Mouse (Mus musculus): Measurements from ENCODE around the gene Kbtbd7. TPM values are rescaled to one million over a fixed set of nuclear protein-coding genes. Genes with fewer than 3 reads are reported as not detected.
A peak's percentile ranks its signal among the peaks of the same experiment; 100 is the strongest.
"Not testable (repeated sequence)": the region's sequence is repeated elsewhere in the genome, so short reads cannot be mapped to it uniquely, and the experiment has no call there.

Kbtbd7 gene
- total and polyA plus RNA-seq, 2 experiments from 2014 or later, result 5.8 to 18.8 TPM

DNA sequence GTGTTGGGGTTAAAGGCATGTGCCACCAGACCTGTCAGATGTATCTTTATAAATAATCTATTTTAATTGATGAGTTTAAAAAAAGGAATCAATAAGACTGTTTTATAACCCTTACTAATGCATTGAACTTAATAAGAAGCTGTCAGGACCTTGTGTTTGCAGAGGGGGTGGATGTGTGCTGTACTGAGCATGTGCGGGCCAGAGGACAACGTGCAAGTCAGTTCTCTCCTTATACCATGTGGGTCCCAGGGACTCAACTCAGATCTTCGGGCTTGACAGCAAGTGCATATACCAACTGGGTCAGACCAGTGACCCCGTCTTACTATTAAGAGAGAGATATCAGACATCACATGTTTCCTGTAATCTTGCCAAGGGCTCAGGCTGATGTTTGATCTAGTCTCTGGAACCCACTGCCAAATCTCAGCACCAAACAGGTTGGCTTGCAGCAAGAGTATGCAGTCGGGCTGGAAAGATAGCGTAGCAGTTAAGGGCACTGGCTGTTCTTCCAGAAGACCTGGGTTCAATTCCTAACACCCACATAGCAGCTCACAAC is 17.0 kb upstream of the Kbtbd7 start:
- Histone ChIP-seq H3K27me3 (ENCODE audit: control insufficient read depth, insufficient read depth, low read length) (no peaks in the 10 kb centered on the region), H3K27ac (ENCODE audit: low read depth) (no peak overlapping the region), H3K4me2 (ENCODE audit: low read depth, low read length) (no peak overlapping the region), H3K4me1 (ENCODE audit: control insufficient read depth, insufficient read depth) (no peaks in the 10 kb centered on the region), H3K36me3 (replicated peaks; ENCODE audit: control insufficient read depth, insufficient read depth, low read length) (peaks cover 33% of the 10 kb centered on the region), H3K4me3 (ENCODE audit: low read depth, low read length) (no peak overlapping the region), H3K9ac (replicated peaks; ENCODE audit: low read depth, low read length) (no peak overlapping the region), H3K9me3 (replicated peaks; ENCODE audit: control insufficient read depth, low read length) (no peaks in the 10 kb centered on the region)
- WGBS, result 65% methylated on average over 6 of the region's 6 CpGs
- TF ChIP-seq CTCF (IDR thresholded peaks at IDR 0.05; ENCODE audit: low read depth), result no peak
- TF ChIP-seq EP300 (IDR thresholded peaks at IDR 0.05; ENCODE audit: low read depth), result no peak
- ATAC-seq (ENCODE audit: insufficient read depth, low read depth) (no peak), DNase-seq (ENCODE audit: low spot score) (no peak)

DNA sequence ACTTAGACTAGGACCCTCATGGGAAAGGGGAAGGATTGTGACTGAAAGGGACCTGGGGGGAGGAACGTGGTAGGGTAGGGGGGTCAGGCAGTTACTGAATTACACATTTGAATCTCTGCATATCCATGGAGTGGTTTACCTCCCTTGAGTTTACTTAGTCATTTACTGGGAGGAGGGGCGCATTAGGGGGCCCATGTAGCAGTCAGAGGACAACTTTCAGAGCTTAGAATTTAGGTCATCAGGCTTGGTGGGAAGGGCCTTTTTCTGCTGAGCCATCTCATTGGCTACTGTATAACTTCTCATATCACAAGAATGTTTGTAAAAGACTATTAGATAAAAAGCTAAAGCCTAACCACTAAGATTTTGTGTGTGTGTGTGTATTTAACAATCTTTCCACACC is 15.6 kb upstream of the Kbtbd7 start:
- TF ChIP-seq EP300 (IDR thresholded peaks at IDR 0.05; ENCODE audit: low read depth) (no peak), CTCF (IDR thresholded peaks at IDR 0.05; ENCODE audit: low read depth) (no peak)
- Histone ChIP-seq H3K4me3 (ENCODE audit: low read depth, low read length) (no peak overlapping the region), H3K4me2 (ENCODE audit: low read depth, low read length) (no peak overlapping the region), H3K36me3 (replicated peaks; ENCODE audit: control insufficient read depth, insufficient read depth, low read length) (peaks cover 36% of the 10 kb centered on the region), H3K27ac (ENCODE audit: low read depth) (no peak overlapping the region), H3K4me1 (ENCODE audit: control insufficient read depth, insufficient read depth) (no peaks in the 10 kb centered on the region), H3K9me3 (replicated peaks; ENCODE audit: control insufficient read depth, low read length) (no peaks in the 10 kb centered on the region), H3K27me3 (ENCODE audit: control insufficient read depth, insufficient read depth, low read length) (no peaks in the 10 kb centered on the region), H3K9ac (replicated peaks; ENCODE audit: low read depth, low read length) (no peak overlapping the region)
- WGBS, result 80% methylated on average over 2 of the region's 2 CpGs
- ATAC-seq (ENCODE audit: insufficient read depth, low read depth) (no peak), DNase-seq (ENCODE audit: low spot score) (no peak)

DNA sequence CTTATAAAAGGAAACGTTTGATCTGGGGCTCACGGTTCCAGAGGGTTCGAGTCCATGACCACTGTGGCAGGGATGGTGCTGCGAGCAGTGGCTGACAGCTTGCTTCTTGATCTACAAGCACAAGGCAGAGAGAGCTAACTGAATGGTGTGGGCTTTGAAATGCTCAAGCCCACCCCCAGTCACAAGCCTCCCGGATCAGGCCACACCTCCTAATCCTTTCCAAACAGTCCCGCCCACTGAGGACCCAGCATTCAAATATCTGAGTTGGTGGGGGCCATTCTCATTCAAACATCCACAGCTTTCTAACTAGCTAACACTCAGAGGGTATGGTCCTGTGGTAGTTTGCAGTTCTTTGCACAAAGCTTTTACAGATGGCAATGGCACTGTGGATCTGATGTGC is 13.2 kb upstream of the Kbtbd7 start:
- H3K4me2 ChIP-seq (ENCODE audit: low read depth, low read length), result no peak overlapping the region
- peaks cover 35% of the 10 kb centered on the region for H3K36me3 ChIP-seq (replicated peaks; ENCODE audit: control insufficient read depth, insufficient read depth, low read length)
- H3K9me3 ChIP-seq (replicated peaks; ENCODE audit: control insufficient read depth, low read length), result no peaks in the 10 kb centered on the region
- no peak overlapping the region for H3K4me3 ChIP-seq (ENCODE audit: low read depth, low read length)
- no peaks in the 10 kb centered on the region for H3K4me1 ChIP-seq (ENCODE audit: control insufficient read depth, insufficient read depth)
- no peaks in the 10 kb centered on the region for H3K27me3 ChIP-seq (ENCODE audit: control insufficient read depth, insufficient read depth, low read length)
- WGBS, result 86% methylated on average over 6 of the region's 6 CpGs
- ATAC-seq (ENCODE audit: insufficient read depth, low read depth), result no peak
- DNase-seq (ENCODE audit: low spot score), result no peak
- TF ChIP-seq CTCF (IDR thresholded peaks at IDR 0.05; ENCODE audit: low read depth) (no peak), EP300 (IDR thresholded peaks at IDR 0.05; ENCODE audit: low read depth) (no peak)
- H3K27ac ChIP-seq (ENCODE audit: low read depth), result no peak overlapping the region
- H3K9ac ChIP-seq (replicated peaks; ENCODE audit: low read depth, low read length), result no peak overlapping the region

DNA sequence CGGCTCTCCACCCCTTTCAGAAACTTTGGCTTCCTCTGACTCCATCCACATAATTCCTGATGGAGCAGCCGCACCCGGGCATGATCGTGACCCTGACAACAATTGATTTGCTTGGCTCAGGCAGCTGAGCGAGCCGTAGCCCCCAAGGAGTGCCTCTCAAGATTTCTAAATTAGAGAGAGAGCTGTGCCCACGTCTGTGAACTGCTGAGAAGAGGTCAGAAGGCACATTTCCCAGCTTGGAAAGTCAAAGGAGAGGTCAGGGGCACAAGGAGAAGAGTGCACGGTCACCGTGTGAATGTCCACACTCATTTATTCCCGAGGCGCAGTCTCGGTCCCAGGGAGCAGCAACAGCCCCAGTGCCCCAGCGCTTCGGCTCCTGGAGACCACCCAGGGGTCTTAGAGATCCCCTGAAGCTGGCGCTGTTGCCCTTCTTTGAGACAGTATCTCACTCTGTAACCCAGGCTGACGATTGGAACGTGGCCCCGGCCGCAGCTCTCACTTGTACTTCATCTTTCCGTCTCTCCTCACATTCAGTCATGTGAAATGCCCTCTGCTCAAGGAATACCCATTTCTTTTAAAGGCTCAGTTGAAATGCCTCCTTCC is 6.1 kb upstream of the Kbtbd7 start:
- 80% methylated on average over 20 of the region's 20 CpGs for WGBS
- no peak overlapping the region for H3K4me3 ChIP-seq (ENCODE audit: low read depth, low read length)
- H3K4me2 ChIP-seq (ENCODE audit: low read depth, low read length), result no peak overlapping the region
- no peaks in the 10 kb centered on the region for H3K9me3 ChIP-seq (replicated peaks; ENCODE audit: control insufficient read depth, low read length)
- peaks cover 37% of the 10 kb centered on the region for H3K36me3 ChIP-seq (replicated peaks; ENCODE audit: control insufficient read depth, insufficient read depth, low read length)
- no peak for ATAC-seq (ENCODE audit: insufficient read depth, low read depth)
- no peaks in the 10 kb centered on the region for H3K4me1 ChIP-seq (ENCODE audit: control insufficient read depth, insufficient read depth)
- no peak overlapping the region for H3K27ac ChIP-seq (ENCODE audit: low read depth)
- DNase-seq (ENCODE audit: low spot score), result no peak
- no peaks in the 10 kb centered on the region for H3K27me3 ChIP-seq (ENCODE audit: control insufficient read depth, insufficient read depth, low read length)
- no peak overlapping the region for H3K9ac ChIP-seq (replicated peaks; ENCODE audit: low read depth, low read length)
- TF ChIP-seq EP300 (IDR thresholded peaks at IDR 0.05; ENCODE audit: low read depth) (no peak), CTCF (IDR thresholded peaks at IDR 0.05; ENCODE audit: low read depth) (no peak)

DNA sequence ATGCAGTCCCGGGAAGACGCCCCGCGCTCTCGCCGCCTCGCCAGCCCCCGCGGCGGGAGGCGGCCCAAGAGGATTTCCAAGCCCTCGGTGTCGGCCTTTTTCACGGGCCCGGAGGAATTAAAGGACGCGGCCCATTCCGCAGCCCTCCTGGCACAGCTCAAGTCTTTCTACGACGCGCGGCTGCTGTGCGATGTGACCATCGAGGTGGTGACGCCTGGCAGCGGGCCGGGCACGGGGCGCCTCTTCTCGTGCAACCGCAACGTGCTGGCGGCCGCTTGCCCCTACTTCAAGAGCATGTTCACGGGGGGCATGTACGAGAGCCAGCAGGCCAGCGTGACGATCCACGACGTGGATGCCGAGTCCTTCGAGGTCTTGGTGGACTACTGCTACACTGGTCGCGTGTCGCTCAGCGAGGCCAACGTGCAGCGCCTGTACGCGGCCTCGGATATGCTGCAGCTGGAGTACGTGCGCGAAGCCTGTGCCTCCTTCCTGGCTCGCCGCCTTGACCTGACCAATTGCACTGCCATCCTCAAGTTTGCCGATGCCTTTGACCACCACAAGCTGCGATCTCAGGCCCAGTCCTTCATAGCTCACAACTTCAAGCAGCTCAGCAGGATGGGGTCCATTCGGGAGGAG is 537 bp downstream of the Kbtbd7 start:
- H3K4me3 ChIP-seq (ENCODE audit: low read depth, low read length), result peak overlapping the region; percentile 43
- ATAC-seq (ENCODE audit: insufficient read depth, low read depth), result peak; percentile 40
- H3K4me2 ChIP-seq (ENCODE audit: low read depth, low read length), result peak overlapping the region; percentile 54
- not testable (repeated sequence) for H3K4me1 ChIP-seq (ENCODE audit: control insufficient read depth, insufficient read depth); H3K27me3 ChIP-seq (ENCODE audit: control insufficient read depth, insufficient read depth, low read length); H3K9me3 ChIP-seq (replicated peaks; ENCODE audit: control insufficient read depth, low read length); H3K36me3 ChIP-seq (replicated peaks; ENCODE audit: control insufficient read depth, insufficient read depth, low read length); DNase-seq (ENCODE audit: low spot score)
- H3K27ac ChIP-seq (ENCODE audit: low read depth), result peak overlapping the region; percentile 93
- WGBS, result 71% methylated on average over 5 of the region's 59 CpGs
- peak overlapping the region; percentile 57; the same call in 1 of the 2 replicates for H3K9ac ChIP-seq (replicated peaks; ENCODE audit: low read depth, low read length)

Measured in heart, postnatal 0 days (tissue).